Mouse (Mus musculus) intestine, embryonic 14.5 days (tissue): Measurements from ENCODE around the gene Ncam1. TPM values are rescaled to one million over a fixed set of nuclear protein-coding genes. Genes with fewer than 3 reads are reported as not detected.

Experiments used
- ATAC-seq: fragments of 200-750 bp; cut with Nextera tagmentation; replicated peaks from 2 replicates; pipeline ENCODE4 v1.8.0; 2017; ENCODE audit warnings: low read depth, moderate number of reproducible peaks, moderate TSS enrichment, moderate library complexity; ENCODE audit not compliant: low FRiP score, low TSS enrichment
- DNase-seq: peaks from one replicate; pipeline ENCODE4 v3.0.0-alpha.2; 2018; ENCODE audit warnings: low spot score
- H3K27ac ChIP-seq: fragments of 300-500 bp; sonication (generic); 2 replicates; pipeline ENCODE4 v1.5.1; 2014; ENCODE audit warnings: low read depth, mild to moderate bottlenecking, control low read depth
- H3K27me3 ChIP-seq: fragments of 300-500 bp; sonication (generic); replicated peaks from 2 replicates; pipeline ENCODE4 v1.6.1; 2014; ENCODE audit warnings: low read length, control low read depth; ENCODE audit not compliant: control insufficient read depth, insufficient read depth
- H3K36me3 ChIP-seq: fragments of 300-500 bp; sonication (generic); 2 replicates; pipeline ENCODE4 v1.6.1; 2014; ENCODE audit warnings: low read length, control low read depth; ENCODE audit not compliant: control insufficient read depth, insufficient read depth
- H3K4me1 ChIP-seq: fragments of 300-500 bp; sonication (generic); replicated peaks from 2 replicates; pipeline ENCODE4 v1.6.1; 2014; ENCODE audit warnings: low read length, control low read depth, mixed read lengths; ENCODE audit not compliant: control insufficient read depth, insufficient read depth
- H3K4me2 ChIP-seq: fragments of 300-500 bp; sonication (generic); 2 replicates; pipeline ENCODE4 v1.6.1; 2014; ENCODE audit warnings: low read length
- H3K4me3 ChIP-seq: fragments of 300-500 bp; sonication (generic); 2 replicates; pipeline ENCODE4 v1.5.1; 2014; ENCODE audit warnings: low read depth, low read length, control low read depth, mixed read lengths
- H3K9ac ChIP-seq: fragments of 300-500 bp; sonication (generic); 2 replicates; pipeline ENCODE4 v1.6.1; 2014; ENCODE audit warnings: mild to moderate bottlenecking, low read length
- H3K9me3 ChIP-seq: fragments of 300-500 bp; sonication (generic); 2 replicates; pipeline ENCODE4 v1.6.1; 2016; ENCODE audit warnings: low read length, control low read depth; ENCODE audit not compliant: control insufficient read depth
- WGBS: fragments of 180-500 bp; shearing (Covaris S2); extraction: QIAGEN DNeasy Blood & Tissue Kit; methylation state at CpG from one replicate; pipeline ENCODE4 v1.1.7; 2014; 5-methylcytosine and 5-hydroxymethylcytosine counted together
- polyA plus RNA-seq: library from polyadenylated mRNA; unstranded; fragments of >200 nt; fragmentation: Nextera tagmentation; extraction: Ambion mirVana; gene quantifications from 2 replicates; pipeline ENCODE4 v1.2.1, GENCODE M21; 2014

Ncam1 gene
- polyA plus RNA-seq, 1 experiment from 2014 or later, result 82.1 TPM

- no peaks in the 10 kb centered on the region for H3K9me3 ChIP-seq
- H3K9ac ChIP-seq, result no peak overlapping the region
- ATAC-seq (no peak), DNase-seq (no peak)
- H3K4me3 ChIP-seq, result no peak overlapping the region
- H3K4me1 ChIP-seq, result peaks cover 6% of the 10 kb centered on the region; the same call in 1 of the 2 replicates
- H3K4me2 ChIP-seq, result no peak overlapping the region
- H3K27ac ChIP-seq, result no peak overlapping the region
- WGBS, result 57% methylated on average over 7 of the region's 7 CpGs
- no peaks in the 10 kb centered on the region for H3K27me3 ChIP-seq
- H3K36me3 ChIP-seq, result peaks cover 12% of the 10 kb centered on the region
These were observed 265.3 kb downstream of the Ncam1 start for GRCm38 (mm10) chr9:49533455-49533854.

- DNase-seq (no peak), ATAC-seq (no peak)
- Histone ChIP-seq H3K9me3 (no peaks in the 10 kb centered on the region), H3K9ac (no peak overlapping the region), H3K27ac (no peak overlapping the region), H3K4me3 (no peak overlapping the region), H3K4me1 (peaks cover 6% of the 10 kb centered on the region; the same call in 1 of the 2 replicates), H3K27me3 (no peaks in the 10 kb centered on the region), H3K4me2 (no peak overlapping the region), H3K36me3 (peaks cover 12% of the 10 kb centered on the region)
- WGBS, result 92% methylated on average over 6 of the region's 6 CpGs
These were observed 266.9 kb downstream of the Ncam1 start for GRCm38 (mm10) chr9:49531833-49532232.

GRCm38 (mm10) chr9:49531257-49531656 lies 267.5 kb downstream of the Ncam1 start:
- H3K36me3 ChIP-seq, result peaks cover 12% of the 10 kb centered on the region
- no peak overlapping the region for H3K4me3 ChIP-seq
- H3K27ac ChIP-seq, result no peak overlapping the region
- DNase-seq (no peak), ATAC-seq (no peak)
- no peaks in the 10 kb centered on the region for H3K9me3 ChIP-seq
- H3K27me3 ChIP-seq, result no peaks in the 10 kb centered on the region
- H3K9ac ChIP-seq, result no peak overlapping the region
- no peak overlapping the region for H3K4me2 ChIP-seq
- WGBS, result 47% methylated on average over 7 of the region's 7 CpGs
- peaks cover 6% of the 10 kb centered on the region; the same call in 1 of the 2 replicates for H3K4me1 ChIP-seq

GRCm38 (mm10) chr9:49530739-49531138 lies 268.0 kb downstream of the Ncam1 start:
- Histone ChIP-seq H3K4me2 (no peak overlapping the region), H3K9me3 (no peaks in the 10 kb centered on the region), H3K27me3 (no peaks in the 10 kb centered on the region), H3K9ac (no peak overlapping the region), H3K4me3 (no peak overlapping the region), H3K36me3 (peaks cover 12% of the 10 kb centered on the region), H3K27ac (no peak overlapping the region), H3K4me1 (peaks cover 4% of the 10 kb centered on the region; the same call in 1 of the 2 replicates)
- DNase-seq (no peak), ATAC-seq (no peak)
- WGBS, result 57% methylated on average over 4 of the region's 4 CpGs

- DNase-seq (no peak), ATAC-seq (no peak)
- Histone ChIP-seq H3K9me3 (no peaks in the 10 kb centered on the region), H3K27ac (no peak overlapping the region), H3K4me2 (no peak overlapping the region), H3K4me3 (no peak overlapping the region), H3K27me3 (no peaks in the 10 kb centered on the region), H3K4me1 (0 out of 2 replicates have a peak, but pooled peaks cover 3% of the 10 kb centered on the region), H3K9ac (no peak overlapping the region), H3K36me3 (peaks cover 12% of the 10 kb centered on the region)
- WGBS, result 72% methylated on average over 8 of the region's 8 CpGs
These were observed 269.3 kb downstream of the Ncam1 start for GRCm38 (mm10) chr9:49529366-49529959.

- ATAC-seq, result no peak
These were observed 269.8 kb downstream of the Ncam1 start for GRCm38 (mm10) chr9:49528943-49529342.

GRCm38 (mm10) chr9:49528026-49528425 lies 270.7 kb downstream of the Ncam1 start:
- no peak for DNase-seq
- Histone ChIP-seq H3K4me3 (no peak overlapping the region), H3K4me2 (no peak overlapping the region), H3K9ac (no peak overlapping the region), H3K27me3 (no peaks in the 10 kb centered on the region), H3K9me3 (no peaks in the 10 kb centered on the region), H3K27ac (no peak overlapping the region), H3K4me1 (no peaks in the 10 kb centered on the region), H3K36me3 (peaks cover 18% of the 10 kb centered on the region)
- WGBS, result 90% methylated on average over 5 of the region's 5 CpGs
- no peak for ATAC-seq

More at GRCm38 (mm10) chr9:49528943-49529342, 269.8 kb downstream of the Ncam1 start:
- no peaks in the 10 kb centered on the region for H3K4me1 ChIP-seq
- no peak overlapping the region for H3K4me2 ChIP-seq
- WGBS, result 67% methylated on average over 10 of the region's 10 CpGs
- no peak overlapping the region for H3K4me3 ChIP-seq
- no peak overlapping the region for H3K9ac ChIP-seq
- no peaks in the 10 kb centered on the region for H3K27me3 ChIP-seq
- H3K27ac ChIP-seq, result no peak overlapping the region
- peak; percentile 58 for DNase-seq
- H3K9me3 ChIP-seq, result no peaks in the 10 kb centered on the region
- peaks cover 15% of the 10 kb centered on the region for H3K36me3 ChIP-seq

GRCm38 (mm10) chr9:49527340-49527739 lies 271.4 kb downstream of the Ncam1 start:
- DNase-seq (no peak), ATAC-seq (no peak)
- no peaks in the 10 kb centered on the region for H3K27me3 ChIP-seq
- H3K9me3 ChIP-seq, result no peaks in the 10 kb centered on the region
- no peak overlapping the region for H3K4me2 ChIP-seq
- 71% methylated on average over 8 of the region's 8 CpGs for WGBS
- no peaks in the 10 kb centered on the region for H3K4me1 ChIP-seq
- no peak overlapping the region for H3K27ac ChIP-seq
- H3K36me3 ChIP-seq, result peaks cover 23% of the 10 kb centered on the region
- H3K9ac ChIP-seq, result no peak overlapping the region
- H3K4me3 ChIP-seq, result no peak overlapping the region

GRCm38 (mm10) chr9:49524721-49525120 lies 274.0 kb downstream of the Ncam1 start:
- Histone ChIP-seq H3K27me3 (no peaks in the 10 kb centered on the region), H3K4me2 (no peak overlapping the region), H3K27ac (no peak overlapping the region), H3K9me3 (no peaks in the 10 kb centered on the region), H3K4me1 (no peaks in the 10 kb centered on the region), H3K4me3 (no peak overlapping the region), H3K9ac (no peak overlapping the region), H3K36me3 (peaks cover 32% of the 10 kb centered on the region; the same call in 1 of the 2 replicates)
- ATAC-seq (no peak), DNase-seq (no peak)
- 77% methylated on average over 9 of the region's 9 CpGs for WGBS
